Mouse (Mus musculus) forebrain, postnatal 0 days (tissue): ENCODE results near the gene Pnkd. TPM values are rescaled to one million over a fixed set of nuclear protein-coding genes. Genes with fewer than 3 reads are reported as not detected.

ENCODE experiments used
- ATAC-seq: fragments of 200-750 bp; cut with Nextera tagmentation; 2 replicates; pipeline ENCODE4 v1.8.0; 2017; ENCODE audit warnings: mild to moderate bottlenecking, moderate library complexity
- DNase-seq: peaks from one replicate; pipeline ENCODE4 v3.0.0-alpha.2; 2015
- H3K27ac ChIP-seq: fragments of 300-500 bp; sonication (generic); 2 replicates; pipeline ENCODE4 v1.5.1; 2014; ENCODE audit warnings: low read depth, mild to moderate bottlenecking, antibody characterized with exemption, low read length, moderate library complexity, mixed read lengths
- H3K27me3 ChIP-seq: fragments of 300-500 bp; sonication (generic); 2 replicates; pipeline ENCODE4 v1.6.1; 2014; ENCODE audit warnings: mild to moderate bottlenecking, low read length, mixed read lengths; ENCODE audit not compliant: insufficient read depth
- H3K36me3 ChIP-seq: fragments of 300-500 bp; sonication (generic); 2 replicates; pipeline ENCODE4 v1.6.1; 2014; ENCODE audit warnings: mild to moderate bottlenecking, moderate library complexity; ENCODE audit not compliant: insufficient read depth
- H3K4me1 ChIP-seq: fragments of 300-500 bp; sonication (generic); 2 replicates; pipeline ENCODE4 v1.6.1; 2014; ENCODE audit warnings: antibody characterized with exemption; ENCODE audit not compliant: insufficient read depth
- H3K4me2 ChIP-seq: fragments of 300-500 bp; sonication (generic); 2 replicates; pipeline ENCODE4 v1.6.1; 2014; ENCODE audit warnings: low read depth, mild to moderate bottlenecking, moderate library complexity
- H3K4me3 ChIP-seq: fragments of 300-500 bp; sonication (generic); 2 replicates; pipeline ENCODE4 v1.5.1; 2014; ENCODE audit warnings: low read depth, low read length, mixed read lengths
- H3K9ac ChIP-seq: fragments of 300-500 bp; sonication (generic); 2 replicates; pipeline ENCODE4 v1.6.1; 2014; ENCODE audit warnings: mild to moderate bottlenecking
- H3K9me3 ChIP-seq: fragments of 300-500 bp; sonication (generic); 2 replicates; pipeline ENCODE4 v1.6.1; 2016; ENCODE audit warnings: low read length
- CTCF ChIP-seq: sonication (generic); IDR thresholded peaks from 2 replicates; pipeline ENCODE4 v1.5.1; 2016; ENCODE audit warnings: antibody characterized with exemption, control low read depth, low read depth
- WGBS: fragments of 180-500 bp; shearing (Covaris S2); extraction: QIAGEN DNeasy Blood & Tissue Kit; methylation state at CpG from one replicate; pipeline ENCODE4 v1.1.7; 2014; 5-methylcytosine and 5-hydroxymethylcytosine counted together
- polyA plus RNA-seq: library from polyadenylated mRNA; unstranded; fragments of >200 nt; fragmentation: Nextera tagmentation; extraction: Ambion mirVana; gene quantifications from 2 replicates; pipeline ENCODE4 v1.2.1, GENCODE M21; 2015
- total RNA-seq: library from RNA; depleted of rRNA; stranded (reverse); fragments of >200 nt; gene quantifications from 2 replicates; pipeline ENCODE4 v1.2.3, GENCODE M21; 2014

Pnkd gene
- total and polyA plus RNA-seq, 2 experiments from 2014 or later: 64.5 to 112 TPM

DNA sequence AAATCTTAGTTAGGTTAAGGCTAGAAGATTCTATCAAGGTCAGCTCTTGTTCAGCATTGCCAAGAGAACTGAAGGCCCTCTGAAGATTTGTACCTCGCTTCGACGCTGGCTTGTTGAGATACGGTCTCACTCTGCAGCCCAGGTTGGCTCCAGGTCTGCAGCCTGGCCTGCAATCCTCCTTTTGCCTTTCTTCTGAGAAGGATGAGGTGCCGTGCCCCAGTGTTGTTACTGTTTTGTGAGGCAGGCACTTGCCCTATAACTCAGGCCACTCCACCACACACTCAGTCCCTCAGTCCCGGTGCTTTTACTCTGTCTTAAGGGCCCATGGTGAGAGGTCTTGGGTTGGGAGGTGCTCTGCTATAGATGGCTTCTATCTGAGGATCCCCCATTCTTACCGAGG is 17.5 kb downstream of the Pnkd start:
- DNase-seq (no peak), ATAC-seq (no peak)
- no peak overlapping the region for H3K9ac ChIP-seq
- H3K36me3 ChIP-seq: no peaks in the 10 kb centered on the region
- 89% methylated on average over 7 of the region's 7 CpGs for WGBS
- TF ChIP-seq CTCF: no peak
- no peaks in the 10 kb centered on the region for H3K9me3 ChIP-seq
- H3K4me2 ChIP-seq: no peak overlapping the region
- H3K4me3 ChIP-seq: no peak overlapping the region
- H3K27me3 ChIP-seq: peaks cover 5% of the 10 kb centered on the region; the same call in 1 of the 2 replicates
- no peak overlapping the region for H3K27ac ChIP-seq
- H3K4me1 ChIP-seq: peaks cover 4% of the 10 kb centered on the region; the same call in 1 of the 2 replicates

DNA sequence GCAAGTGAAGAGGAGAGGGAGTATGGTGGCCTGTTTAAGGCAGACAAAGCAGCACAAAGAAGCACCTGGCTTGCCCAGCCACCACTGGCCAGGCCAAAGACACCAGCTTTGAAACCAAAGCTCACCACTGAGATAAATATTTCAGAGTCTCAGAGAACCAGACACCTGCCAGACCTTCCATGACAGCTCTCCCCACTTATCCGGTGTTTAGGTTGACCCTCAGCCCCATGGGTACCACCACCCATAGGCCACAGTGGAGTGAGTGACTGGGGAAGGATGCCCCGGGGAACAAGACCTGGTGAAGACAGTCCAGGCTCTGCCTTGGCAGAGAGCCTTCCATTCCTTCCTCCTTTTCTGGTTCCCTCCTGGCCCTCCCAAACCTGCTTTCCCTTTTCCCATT is 18.1 kb downstream of the Pnkd start:
- Histone ChIP-seq H3K36me3 (no peaks in the 10 kb centered on the region), H3K4me2 (no peak overlapping the region), H3K4me1 (peaks cover 4% of the 10 kb centered on the region; the same call in 1 of the 2 replicates), H3K9me3 (no peaks in the 10 kb centered on the region), H3K27me3 (peaks cover 5% of the 10 kb centered on the region; the same call in 1 of the 2 replicates), H3K4me3 (no peak overlapping the region), H3K9ac (no peak overlapping the region), H3K27ac (no peak overlapping the region)
- no peak for DNase-seq
- TF ChIP-seq CTCF: no peak
- no peak for ATAC-seq
- WGBS: 81% methylated on average over 2 of the region's 2 CpGs

DNA sequence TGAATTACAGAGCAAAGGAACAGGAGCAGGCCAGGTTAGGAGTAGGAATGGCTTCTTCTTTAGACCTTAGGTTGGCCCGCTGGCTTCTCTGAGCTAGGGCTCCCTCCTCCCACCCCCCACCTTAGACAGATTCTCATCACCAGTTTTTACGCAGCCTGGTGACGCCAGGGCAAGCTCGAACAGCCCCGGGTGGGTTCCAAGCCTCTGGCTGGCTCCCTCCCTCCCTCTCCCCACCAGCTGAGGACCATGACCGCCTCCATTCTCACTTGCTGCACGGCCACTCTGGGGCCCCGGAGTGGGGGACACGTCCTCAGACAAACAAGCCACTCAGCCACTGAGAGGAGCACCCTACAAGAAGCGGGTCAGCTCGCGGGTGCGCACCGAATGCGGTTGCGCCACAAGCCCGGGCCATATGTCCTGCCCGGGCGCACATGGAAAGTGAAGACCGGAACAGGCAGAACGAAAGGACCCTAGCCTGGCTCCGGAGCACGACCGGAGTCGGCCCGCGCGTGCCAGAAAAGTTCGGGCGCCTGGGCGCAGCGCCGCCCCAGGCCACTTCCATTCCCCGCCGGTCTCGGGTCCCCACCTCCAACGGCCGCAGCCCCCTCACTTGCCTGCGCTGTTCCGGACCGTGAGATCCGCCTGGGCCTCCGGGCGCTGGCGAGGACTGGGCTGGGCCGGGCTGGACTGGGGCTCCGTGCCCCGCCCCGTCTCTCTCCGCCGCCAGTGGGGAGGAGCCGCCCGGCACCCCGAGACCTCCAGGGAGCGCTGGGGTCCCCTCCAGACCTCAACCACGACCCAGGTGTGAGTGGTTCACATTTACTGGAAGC is 19.0 kb downstream of the Pnkd start:
- Histone ChIP-seq H3K27ac (peak overlapping the region; percentile 45; the same call in 1 of the 2 replicates), H3K36me3 (no peaks in the 10 kb centered on the region), H3K4me3 (peak overlapping the region; percentile 42), H3K4me2 (peak overlapping the region; percentile 81), H3K9ac (peak overlapping the region; percentile 48), H3K4me1 (peaks cover 4% of the 10 kb centered on the region; the same call in 1 of the 2 replicates), H3K9me3 (no peaks in the 10 kb centered on the region), H3K27me3 (peaks cover 5% of the 10 kb centered on the region; the same call in 1 of the 2 replicates)
- DNase-seq (peak; percentile 17), ATAC-seq (peak; percentile 79)
- WGBS: 2% methylated on average over 53 of the region's 56 CpGs
- no peak; the same call in 1 of the 2 replicates for TF ChIP-seq CTCF

DNA sequence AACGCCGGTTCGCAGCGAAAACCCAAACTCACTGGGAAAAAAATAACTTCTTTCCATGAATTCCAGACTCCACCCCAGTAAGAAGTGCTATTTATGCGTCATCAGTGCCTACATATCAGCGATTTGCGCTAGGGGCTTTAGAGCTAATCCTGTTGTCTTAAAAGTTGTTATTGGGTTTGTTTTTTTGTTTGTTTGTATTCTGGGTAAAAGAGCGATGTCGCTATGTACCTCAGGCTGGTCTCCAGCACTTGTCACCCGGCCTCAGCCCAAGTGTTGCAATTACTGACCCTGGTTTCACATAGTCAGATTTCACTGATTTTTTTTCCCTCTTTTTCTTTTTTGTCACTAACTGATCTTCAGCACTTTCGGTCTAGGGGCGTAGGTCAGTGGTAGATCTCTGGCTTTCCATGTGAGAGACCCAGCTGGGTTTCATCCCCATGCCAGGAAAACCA is 19.6 kb downstream of the Pnkd start:
- no peak for ATAC-seq
- peak overlapping the region; percentile 81 for H3K4me2 ChIP-seq
- WGBS: 16% methylated on average over 12 of the region's 12 CpGs
- peaks cover 4% of the 10 kb centered on the region; the same call in 1 of the 2 replicates for H3K4me1 ChIP-seq
- H3K4me3 ChIP-seq: peak overlapping the region; percentile 42
- no peak for DNase-seq
- H3K9ac ChIP-seq: peak overlapping the region; percentile 48; the same call in 1 of the 2 replicates
- H3K27ac ChIP-seq: peak overlapping the region; percentile 45; the same call in 1 of the 2 replicates
- no peak for TF ChIP-seq CTCF
- H3K27me3 ChIP-seq: peaks cover 5% of the 10 kb centered on the region; the same call in 1 of the 2 replicates
- no peaks in the 10 kb centered on the region for H3K9me3 ChIP-seq
- no peaks in the 10 kb centered on the region for H3K36me3 ChIP-seq

DNA sequence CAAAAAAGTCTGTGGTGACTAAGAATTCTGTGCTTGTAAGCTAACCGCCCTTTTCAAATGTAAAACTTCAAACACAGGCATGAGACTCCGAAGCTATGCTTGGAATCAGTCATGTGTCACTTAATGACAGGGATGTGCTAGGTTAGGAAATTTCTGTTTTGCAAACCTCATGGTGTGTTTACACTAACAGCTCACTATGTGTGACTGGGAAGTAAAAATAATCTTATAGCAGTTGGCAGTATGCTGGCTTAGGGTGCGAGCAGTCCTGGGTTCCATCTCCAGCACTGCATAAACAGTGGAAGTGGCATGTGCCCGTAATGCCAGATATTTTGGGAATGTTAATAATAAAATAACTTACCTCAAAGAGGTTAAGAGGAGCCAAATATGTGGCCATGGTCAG is 20.2 kb downstream of the Pnkd start:
- H3K27me3 ChIP-seq: peaks cover 5% of the 10 kb centered on the region; the same call in 1 of the 2 replicates
- no peak overlapping the region for H3K4me3 ChIP-seq
- WGBS: 71% methylated on average over 4 of the region's 4 CpGs
- H3K9me3 ChIP-seq: no peaks in the 10 kb centered on the region
- H3K9ac ChIP-seq: no peak overlapping the region
- DNase-seq (no peak), ATAC-seq (no peak)
- no peak overlapping the region for H3K27ac ChIP-seq
- no peak for TF ChIP-seq CTCF
- no peak overlapping the region for H3K4me2 ChIP-seq
- H3K36me3 ChIP-seq: no peaks in the 10 kb centered on the region
- H3K4me1 ChIP-seq: peaks cover 4% of the 10 kb centered on the region; the same call in 1 of the 2 replicates

DNA sequence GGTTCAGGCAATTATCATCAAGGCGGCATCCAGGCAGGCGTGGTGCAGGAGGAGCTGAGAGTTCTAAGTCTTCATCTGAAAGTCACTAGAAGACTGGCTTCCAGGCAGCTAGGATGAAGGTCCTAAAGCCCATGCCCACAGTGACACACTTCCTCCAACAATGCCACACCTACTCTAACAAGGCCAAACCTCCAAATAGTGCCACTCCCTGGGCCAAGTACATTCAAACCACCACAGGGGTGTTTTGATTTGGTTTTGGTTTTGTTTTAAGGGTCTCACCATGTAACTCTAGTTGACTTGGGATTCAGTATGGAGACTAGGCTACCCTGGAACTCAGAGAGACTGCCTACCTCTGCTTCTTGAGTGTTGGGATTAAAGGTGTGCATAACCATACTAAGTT is 20.8 kb downstream of the Pnkd start, which contains the start of gene Tmbim1:
Gene Tmbim1 (minus strand): TSS at position 101 of the 400 bp plus-strand sequence.
- no peak for TF ChIP-seq CTCF

DNA sequence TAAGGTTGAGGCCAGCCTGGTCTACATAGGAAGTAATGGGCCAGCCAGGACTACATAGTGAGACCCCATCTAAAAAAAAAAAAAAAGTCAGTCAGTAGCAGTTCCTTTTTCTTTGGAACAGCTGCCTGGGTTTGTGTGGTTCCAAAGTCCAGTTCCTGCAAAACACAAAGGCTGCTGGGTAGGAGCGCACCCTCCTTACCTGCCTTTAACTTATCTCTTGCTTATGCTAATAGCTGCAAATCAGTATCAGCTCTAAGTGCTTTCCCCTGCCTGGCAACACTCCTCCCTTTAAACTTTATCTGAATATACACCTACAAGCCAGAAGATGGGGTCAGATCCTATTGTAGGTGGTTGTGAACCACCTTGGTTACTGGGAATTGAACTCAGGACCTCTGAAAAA is 22.4 kb downstream of the Pnkd start:
- no peak overlapping the region for H3K27ac ChIP-seq
- no peak overlapping the region for H3K9ac ChIP-seq
- H3K9me3 ChIP-seq: no peaks in the 10 kb centered on the region
- H3K4me1 ChIP-seq: peaks cover 4% of the 10 kb centered on the region; the same call in 1 of the 2 replicates
- no peak overlapping the region for H3K4me3 ChIP-seq
- DNase-seq (no peak), ATAC-seq (no peak)
- H3K36me3 ChIP-seq: no peaks in the 10 kb centered on the region
- peaks cover 5% of the 10 kb centered on the region; the same call in 1 of the 2 replicates for H3K27me3 ChIP-seq
- TF ChIP-seq CTCF: no peak
- no peak overlapping the region for H3K4me2 ChIP-seq
- 93% methylated on average over 1 of the region's 1 CpGs for WGBS

More for the DNA sequence above, 20.8 kb downstream of the Pnkd start, which contains the start of gene Tmbim1:
- H3K9me3 ChIP-seq: no peaks in the 10 kb centered on the region
- no peak within 1 kb of the TSS for H3K9ac ChIP-seq
- DNase-seq: no peak
- no peak within 1 kb of the TSS for H3K27ac ChIP-seq
- peaks cover 4% of the 10 kb centered on the region; the same call in 1 of the 2 replicates for H3K4me1 ChIP-seq
- ATAC-seq: no peak
- H3K4me3 ChIP-seq: no peak within 1 kb of the TSS
- no peaks in the 10 kb centered on the region for H3K36me3 ChIP-seq
- H3K4me2 ChIP-seq: no peak within 1 kb of the TSS
- H3K27me3 ChIP-seq: peaks cover 5% of the 10 kb centered on the region; the same call in 1 of the 2 replicates
- 91% methylated on average over 2 of the region's 2 CpGs for WGBS
